Mouse (Mus musculus): ENCODE data around the gene Hexdc. TPM values are rescaled to one million over a fixed set of nuclear protein-coding genes. Genes with fewer than 3 reads are reported as not detected.

Hexdc gene
- total RNA-seq, 1 experiment from 2014 or later: 11.5 TPM

Other genes starting within 250 kb of the Hexdc start
- gene Csnk1d, start 213.1 kb upstream of the Hexdc start, total RNA-seq (2017): 89.3 and 108 TPM in 2 replicates
- gene Cd7, start 165.0 kb upstream of the Hexdc start, total RNA-seq (2017): 5.6 and 6.9 TPM in 2 replicates
- gene Sectm1b, start 140.9 kb upstream of the Hexdc start, total RNA-seq (2017): not detected in 2 replicates
- gene Sectm1a, start 123.2 kb upstream of the Hexdc start, total RNA-seq (2017): not detected in 2 replicates
- gene Tex19.2, start 85.8 kb upstream of the Hexdc start, total RNA-seq (2017): not detected in 2 replicates
- gene Tex19.1, start 58.3 kb upstream of the Hexdc start, total RNA-seq (2017): not detected in 2 replicates
- not detected in 2 replicates for gene Uts2r, start 44.2 kb upstream of the Hexdc start, total RNA-seq (2017)
- gene Ogfod3, start 278 bp downstream of the Hexdc start, total RNA-seq (2017): 5.4 and 6.6 TPM in 2 replicates
- gene Cybc1, start 24.9 kb downstream of the Hexdc start, total RNA-seq (2017): 116 and 134 TPM in 2 replicates
- 71.0 and 76.1 TPM in 2 replicates for gene Narf, start 32.8 kb downstream of the Hexdc start, total RNA-seq (2017)
- 22.1 and 26.4 TPM in 2 replicates for gene Foxk2, start 55.6 kb downstream of the Hexdc start, total RNA-seq (2017)
- 51.9 and 56.8 TPM in 2 replicates for gene Wdr45b, start 150.0 kb downstream of the Hexdc start, total RNA-seq (2017)
- gene Rab40b, start 183.8 kb downstream of the Hexdc start, total RNA-seq (2017): not detected in 2 replicates
- 4.9 and 5.7 TPM in 2 replicates for gene Fn3krp, start 217.0 kb downstream of the Hexdc start, total RNA-seq (2017)
- 0.25 TPM in 1 of 2 replicates, not detected in the other for gene Fn3k, start 230.5 kb downstream of the Hexdc start, total RNA-seq (2017)
- 16.0 and 17.6 TPM in 2 replicates for gene Tbcd, start 247.5 kb downstream of the Hexdc start, total RNA-seq (2017)

Data from neutrophil, adult 5-6 weeks (primary cell).